8 mouse cellular contexts compared by ENCODE assay signal in genomic region chr12:76537434-76537833, GRCm38 (mm10). TPM values are rescaled to one million over a fixed set of nuclear protein-coding genes. Genes with fewer than 3 reads are reported as not detected.
DNase-seq lines count a peak whose midpoint lies in the region.

No protein-coding gene starts in this region.

- intact Hi-C loops in heart, postnatal 36 days (cut with DNase I), result no loop called here

- peak; percentile 33 for DNase-seq in ovary, adult 18-20 months (ENCODE audit: low spot score)
- DNase-seq in ovary, postnatal 14 days (ENCODE audit: low spot score), result no peak
- DNase-seq in heart, postnatal 36 days, result peak; percentile 60 to 61
- peak; percentile 76 for DNase-seq in lung, postnatal 36 days
- peak; percentile 64 for DNase-seq in thymus, postnatal 0 days (ENCODE audit: low spot score)
- DNase-seq in embryo, embryonic 9.5 days (ENCODE audit: extremely low spot score), result no peak
- DNase-seq in retina, embryonic 14.5 days (ENCODE audit: low spot score), result no peak
- DNase-seq in cerebellum, postnatal 4 days (ENCODE audit: low spot score in 2 of 2), result no peak

RNA-seq across cellular contexts. Expression of gene Plekhg3, which starts 6.7 kb away (rescaled TPM):
- 10 to 100 TPM; 13.2 to 15.2 TPM for total RNA-seq in heart, postnatal 36 days (2021)
- polyA plus RNA-seq in thymus, postnatal 0 days (2015; fragmentation: Nextera tagmentation; extraction: Ambion mirVana), result 3.3 and 4.7 TPM in 2 replicates

Comparison
In these comparisons a context has a peak if more than half of its experiments do, and no peak if none do; other contexts are left out.
1. DNase-seq: peak in ovary, adult 18-20 months (single experiment), heart, postnatal 36 days (2 of 2), lung, postnatal 36 days (single experiment) and thymus, postnatal 0 days (single experiment); none in ovary, postnatal 14 days (single experiment), embryo, embryonic 9.5 days (single experiment), retina, embryonic 14.5 days (single experiment) and cerebellum, postnatal 4 days (0 of 2).